Mouse (Mus musculus): ENCODE data around the gene Scamp5. TPM values are rescaled to one million over a fixed set of nuclear protein-coding genes. Genes with fewer than 3 reads are reported as not detected.

Gene Scamp5
- polyA plus RNA-seq, 1 experiment, result 72.1 TPM

DNA sequence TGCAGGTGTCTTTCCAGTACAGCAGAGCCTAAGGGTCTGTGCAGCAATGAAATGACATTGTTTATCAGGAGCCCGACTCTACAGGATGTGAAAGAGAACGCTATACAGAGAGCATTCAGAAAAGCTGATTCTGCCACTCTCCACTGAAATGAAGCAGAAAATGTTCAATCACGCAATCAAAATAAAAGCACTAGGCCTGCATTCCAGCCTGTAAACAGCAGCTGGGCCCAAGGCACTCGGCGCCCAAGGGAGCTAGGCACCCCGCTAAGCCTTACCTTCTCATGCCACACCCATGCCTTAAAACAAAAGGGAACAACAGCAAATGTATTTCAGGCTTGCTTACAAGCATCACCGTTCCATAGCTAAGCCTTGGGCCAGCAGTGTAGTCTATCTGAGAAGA, 30.7 kb upstream of the Scamp5 start:
- no peaks in the 10 kb centered on the region for H3K4me1 ChIP-seq (ENCODE audit: control insufficient read depth, insufficient read depth, low read length)
- H3K4me3 ChIP-seq (ENCODE audit: insufficient read depth, low read length), result no peak overlapping the region
- no peak overlapping the region for H3K27ac ChIP-seq (ENCODE audit: insufficient read depth, low read depth, low read length)
- TF ChIP-seq CTCF (IDR thresholded peaks at IDR 0.05; ENCODE audit: low read depth, low read length) (no peak), POLR2A (IDR thresholded peaks at IDR 0.05; ENCODE audit: borderline replicate concordance, low read depth, low read length) (no peak)

DNA sequence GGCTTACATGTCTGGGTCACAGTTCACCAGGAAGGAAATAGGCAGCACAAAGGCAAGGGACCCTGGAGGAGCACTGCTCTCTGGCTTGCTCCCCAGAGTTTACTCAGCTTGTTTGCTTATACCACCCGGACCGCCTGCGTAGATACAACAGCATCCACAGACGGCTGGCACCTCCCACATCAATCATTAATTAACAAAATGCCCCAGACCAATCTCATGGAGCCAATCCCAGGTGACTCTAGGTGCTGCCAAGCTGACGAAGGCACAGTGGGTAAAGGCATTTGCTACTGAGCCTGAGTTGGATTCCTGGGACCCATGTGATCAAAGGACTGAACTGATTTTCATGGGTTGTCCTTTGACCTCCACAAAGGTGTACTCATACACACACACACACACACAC, 29.4 kb upstream of the Scamp5 start:
- H3K4me3 ChIP-seq (ENCODE audit: insufficient read depth, low read length), result no peak overlapping the region

GRCm38 (mm10) chr9:57494970-57495369, 27.1 kb upstream of the Scamp5 start:
- Histone ChIP-seq H3K27ac (ENCODE audit: insufficient read depth, low read depth, low read length) (no peak overlapping the region), H3K4me3 (ENCODE audit: insufficient read depth, low read length) (no peak overlapping the region), H3K4me1 (ENCODE audit: control insufficient read depth, insufficient read depth, low read length) (no peaks in the 10 kb centered on the region)
- TF ChIP-seq CTCF (IDR thresholded peaks at IDR 0.05; ENCODE audit: low read depth, low read length) (no peak), POLR2A (IDR thresholded peaks at IDR 0.05; ENCODE audit: borderline replicate concordance, low read depth, low read length) (no peak)

More for the DNA sequence above, 29.4 kb upstream of the Scamp5 start:
- no peaks in the 10 kb centered on the region for H3K4me1 ChIP-seq (ENCODE audit: control insufficient read depth, insufficient read depth, low read length)
- no peak for TF ChIP-seq CTCF (IDR thresholded peaks at IDR 0.05; ENCODE audit: low read depth, low read length)
- no peak for TF ChIP-seq POLR2A (IDR thresholded peaks at IDR 0.05; ENCODE audit: borderline replicate concordance, low read depth, low read length)
- H3K27ac ChIP-seq (ENCODE audit: insufficient read depth, low read depth, low read length), result no peak overlapping the region

DNA sequence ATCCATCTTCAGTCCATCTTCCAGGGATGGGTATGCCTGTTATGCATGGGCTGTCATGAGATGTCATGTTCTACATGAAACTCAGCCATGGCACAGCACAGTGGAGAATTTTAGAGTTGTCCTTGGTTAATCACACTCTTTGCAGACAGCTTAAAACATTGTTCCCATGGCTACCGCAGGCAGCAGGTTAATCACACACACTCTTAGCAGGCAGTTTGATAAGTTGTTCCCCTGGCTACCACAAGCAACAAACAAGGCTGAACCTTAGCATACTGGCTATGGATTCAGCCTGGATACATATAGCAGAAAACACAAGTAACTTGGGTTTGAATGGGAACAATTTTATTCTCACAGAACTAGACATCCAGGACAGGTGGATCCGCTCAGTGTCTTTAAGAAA, 25.7 kb upstream of the Scamp5 start:
- no peaks in the 10 kb centered on the region for H3K4me1 ChIP-seq (ENCODE audit: control insufficient read depth, insufficient read depth, low read length)
- TF ChIP-seq POLR2A (IDR thresholded peaks at IDR 0.05; ENCODE audit: borderline replicate concordance, low read depth, low read length) (no peak), CTCF (IDR thresholded peaks at IDR 0.05; ENCODE audit: low read depth, low read length) (no peak)
- no peak overlapping the region for H3K27ac ChIP-seq (ENCODE audit: insufficient read depth, low read depth, low read length)
- no peak overlapping the region for H3K4me3 ChIP-seq (ENCODE audit: insufficient read depth, low read length)

DNA sequence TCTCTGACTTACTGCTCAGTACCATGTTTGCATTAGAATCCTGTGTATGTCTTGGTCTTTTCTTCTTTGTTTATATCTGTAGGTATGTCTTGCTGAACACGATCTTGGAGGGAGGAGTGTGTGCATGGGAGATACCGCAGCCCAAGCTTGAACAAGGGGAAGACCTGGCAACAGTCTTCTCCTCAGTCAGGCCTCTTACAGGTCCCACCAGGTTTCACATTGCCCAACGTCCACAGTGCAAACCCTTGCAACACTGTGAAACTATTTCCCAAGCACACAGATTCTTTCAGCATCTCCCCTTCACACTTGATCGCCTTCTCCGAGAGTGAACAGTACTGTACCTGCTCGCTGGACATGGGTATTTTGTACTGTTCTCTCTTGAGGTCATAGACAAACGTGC, 19.9 kb upstream of the Scamp5 start:
- Histone ChIP-seq H3K4me3 (ENCODE audit: insufficient read depth, low read length) (no peak overlapping the region), H3K27ac (ENCODE audit: insufficient read depth, low read depth, low read length) (no peak overlapping the region), H3K4me1 (ENCODE audit: control insufficient read depth, insufficient read depth, low read length) (no peaks in the 10 kb centered on the region)
- TF ChIP-seq CTCF (IDR thresholded peaks at IDR 0.05; ENCODE audit: low read depth, low read length), result no peak
- TF ChIP-seq POLR2A (IDR thresholded peaks at IDR 0.05; ENCODE audit: borderline replicate concordance, low read depth, low read length), result no peak

DNA sequence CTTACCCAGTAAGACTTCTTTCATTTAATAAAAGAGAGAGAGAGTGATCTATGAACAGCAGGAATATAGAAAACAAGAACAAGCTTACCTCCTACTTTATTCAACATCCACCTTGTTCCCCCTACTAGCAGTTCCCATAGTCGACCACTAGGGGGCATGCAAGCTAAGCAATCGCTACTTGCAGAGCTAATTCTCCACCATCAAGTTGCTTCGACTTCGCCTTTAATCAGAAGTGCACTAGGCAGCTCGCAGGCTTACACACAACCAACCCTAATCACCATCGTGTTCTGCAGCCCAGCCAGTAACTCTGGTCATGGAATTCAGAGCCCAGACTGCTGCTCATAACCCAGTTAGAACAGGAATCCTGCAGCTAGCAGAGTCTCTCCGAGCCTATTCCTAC, 17.9 kb upstream of the Scamp5 start:
- H3K4me3 ChIP-seq (ENCODE audit: insufficient read depth, low read length), result no peak overlapping the region
- TF ChIP-seq POLR2A (IDR thresholded peaks at IDR 0.05; ENCODE audit: borderline replicate concordance, low read depth, low read length) (no peak), CTCF (IDR thresholded peaks at IDR 0.05; ENCODE audit: low read depth, low read length) (peak; percentile 35; the same call in 1 of the 2 replicates)
- no peak overlapping the region for H3K27ac ChIP-seq (ENCODE audit: insufficient read depth, low read depth, low read length)
- H3K4me1 ChIP-seq (ENCODE audit: control insufficient read depth, insufficient read depth, low read length), result no peaks in the 10 kb centered on the region

GRCm38 (mm10) chr9:57468914-57469313, 1.1 kb upstream of the Scamp5 start:
- TF ChIP-seq POLR2A (IDR thresholded peaks at IDR 0.05; ENCODE audit: borderline replicate concordance, low read depth, low read length) (no peak), CTCF (IDR thresholded peaks at IDR 0.05; ENCODE audit: low read depth, low read length) (no peak)
- no peak overlapping the region for H3K27ac ChIP-seq (ENCODE audit: insufficient read depth, low read depth, low read length)
- H3K4me1 ChIP-seq (ENCODE audit: control insufficient read depth, insufficient read depth, low read length), result peaks cover 24% of the 10 kb centered on the region
- H3K4me3 ChIP-seq (ENCODE audit: insufficient read depth, low read length), result no peak overlapping the region

DNA sequence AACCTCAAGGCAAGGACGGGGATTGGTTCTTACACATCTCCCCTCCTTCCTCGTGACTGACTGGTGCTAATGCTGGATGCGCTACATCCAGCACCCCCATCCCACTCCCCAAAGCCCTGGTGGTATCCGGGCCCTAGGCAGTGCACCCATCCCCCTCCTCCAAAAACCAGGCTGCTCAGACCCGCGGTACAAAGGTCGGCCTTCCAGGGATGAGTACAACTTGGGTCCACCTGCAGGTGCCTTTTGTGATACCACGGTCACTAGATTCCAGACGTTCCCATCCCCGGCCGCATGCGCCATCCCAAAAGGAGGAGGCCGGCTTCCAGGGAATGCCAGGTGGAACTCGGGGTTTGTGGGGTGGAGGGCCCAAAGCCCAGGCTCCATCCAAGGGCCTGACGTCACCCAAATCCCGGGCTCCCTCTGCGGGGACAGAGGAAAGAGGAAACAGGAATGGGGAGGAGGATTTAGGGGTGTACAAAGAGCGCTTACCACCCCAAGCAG, 539 bp downstream of the Scamp5 start:
- H3K27ac ChIP-seq (ENCODE audit: insufficient read depth, low read depth, low read length), result peak overlapping the region; percentile 77
- no peak for TF ChIP-seq CTCF (IDR thresholded peaks at IDR 0.05; ENCODE audit: low read depth, low read length)
- TF ChIP-seq POLR2A (IDR thresholded peaks at IDR 0.05; ENCODE audit: borderline replicate concordance, low read depth, low read length), result no peak
- peaks cover 17% of the 10 kb centered on the region for H3K4me1 ChIP-seq (ENCODE audit: control insufficient read depth, insufficient read depth, low read length)

DNA sequence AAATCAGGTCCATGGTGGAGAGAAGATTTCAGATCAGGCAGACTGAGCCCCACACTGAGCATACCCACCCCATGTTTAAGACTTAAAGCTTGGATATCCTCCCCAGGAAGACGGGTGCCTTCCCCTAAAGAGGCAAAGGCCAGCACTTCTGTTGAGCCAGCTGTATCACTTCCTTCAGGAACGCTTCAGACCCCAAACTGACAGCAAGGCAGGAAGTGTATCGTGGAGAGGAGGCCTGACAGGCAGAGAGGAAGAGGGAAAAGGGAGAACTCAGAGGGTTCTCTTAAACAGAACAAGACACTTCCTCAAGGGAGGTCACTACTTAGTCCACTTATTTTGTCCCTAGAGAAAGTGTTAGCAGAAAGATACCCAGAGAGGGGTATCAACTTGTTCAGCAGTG, 1.8 kb downstream of the Scamp5 start:
- peaks cover 17% of the 10 kb centered on the region for H3K4me1 ChIP-seq (ENCODE audit: control insufficient read depth, insufficient read depth, low read length)
- peak overlapping the region; percentile 77 for H3K27ac ChIP-seq (ENCODE audit: insufficient read depth, low read depth, low read length)
- TF ChIP-seq CTCF (IDR thresholded peaks at IDR 0.05; ENCODE audit: low read depth, low read length) (no peak), POLR2A (IDR thresholded peaks at IDR 0.05; ENCODE audit: borderline replicate concordance, low read depth, low read length) (no peak)
- H3K4me3 ChIP-seq (ENCODE audit: insufficient read depth, low read length), result peak overlapping the region; percentile 87

More for the DNA sequence above, 539 bp downstream of the Scamp5 start:
- peak overlapping the region; percentile 87 for H3K4me3 ChIP-seq (ENCODE audit: insufficient read depth, low read length)

DNA sequence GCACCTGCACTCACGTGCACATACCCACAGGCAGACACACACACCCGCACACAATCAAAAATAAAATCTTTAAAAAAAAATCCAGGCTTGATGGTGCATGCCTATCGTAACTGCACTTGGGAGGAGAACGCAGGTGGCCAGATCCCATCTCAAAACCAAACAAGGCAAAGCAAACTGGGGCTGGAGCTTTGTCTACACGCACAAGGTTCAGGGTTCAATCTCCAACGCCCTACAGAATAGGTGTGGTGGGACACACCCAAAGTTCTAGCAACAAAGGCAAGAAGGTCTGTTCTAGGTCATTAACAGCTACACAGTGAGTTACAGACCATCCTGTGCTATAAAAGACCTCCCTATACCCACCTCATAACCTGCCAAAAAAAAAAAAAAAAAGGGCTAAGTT, 5.0 kb downstream of the Scamp5 start:
- H3K27ac ChIP-seq (ENCODE audit: insufficient read depth, low read depth, low read length), result no peak overlapping the region
- no peak overlapping the region for H3K4me3 ChIP-seq (ENCODE audit: insufficient read depth, low read length)
- peaks cover 17% of the 10 kb centered on the region for H3K4me1 ChIP-seq (ENCODE audit: control insufficient read depth, insufficient read depth, low read length)
- TF ChIP-seq POLR2A (IDR thresholded peaks at IDR 0.05; ENCODE audit: borderline replicate concordance, low read depth, low read length), result no peak
- no peak for TF ChIP-seq CTCF (IDR thresholded peaks at IDR 0.05; ENCODE audit: low read depth, low read length)

DNA sequence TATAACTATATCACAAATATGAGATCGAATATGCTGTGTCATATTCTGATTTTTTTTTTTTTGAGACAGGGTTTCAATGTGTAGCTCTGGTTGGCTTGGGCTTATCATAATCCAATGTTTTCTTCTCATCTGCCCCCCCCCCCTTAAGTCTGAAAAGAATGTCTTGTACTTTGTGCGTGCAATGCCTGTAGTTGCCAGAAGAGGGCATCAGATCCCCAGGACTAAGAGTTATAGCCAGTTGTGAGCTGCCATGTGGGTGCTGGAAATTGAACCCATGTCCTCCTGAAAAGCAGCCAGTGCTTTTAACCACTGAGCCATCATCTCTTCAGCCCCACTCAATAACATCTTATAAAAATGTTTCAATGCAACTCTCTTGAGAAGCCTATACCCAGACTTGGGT, 8.2 kb downstream of the Scamp5 start:
- Histone ChIP-seq H3K4me3 (ENCODE audit: insufficient read depth, low read length) (no peak overlapping the region), H3K27ac (ENCODE audit: insufficient read depth, low read depth, low read length) (no peak overlapping the region), H3K4me1 (ENCODE audit: control insufficient read depth, insufficient read depth, low read length) (no peaks in the 10 kb centered on the region)
- TF ChIP-seq POLR2A (IDR thresholded peaks at IDR 0.05; ENCODE audit: borderline replicate concordance, low read depth, low read length) (no peak), CTCF (IDR thresholded peaks at IDR 0.05; ENCODE audit: low read depth, low read length) (peak; percentile 39; the same call in 1 of the 2 replicates)

Data from bone marrow macrophage, adult 2 months (primary cell).